Mouse (Mus musculus): ENCODE results near the gene Kcnip2. TPM values are rescaled to one million over a fixed set of nuclear protein-coding genes. Genes with fewer than 3 reads are reported as not detected.
"Not testable (repeated sequence)": the region's sequence is repeated elsewhere in the genome, so short reads cannot be mapped to it uniquely, and the experiment has no call there.

Kcnip2 gene
- polyA plus RNA-seq, 2 experiments from 2014 or later: 8.1 to 9.3 TPM

- no peak for ATAC-seq
Measured at GRCm38 (mm10) chr19:45811028-45811674, 4.7 kb downstream of the Kcnip2 start.

GRCm38 (mm10) chr19:45807732-45808131 is 8.1 kb downstream of the Kcnip2 start:
- ATAC-seq: no peak

- ATAC-seq: not testable (repeated sequence)
Measured at GRCm38 (mm10) chr19:45805817-45806216, 10.0 kb downstream of the Kcnip2 start.

GRCm38 (mm10) chr19:45804593-45805368 is 11.1 kb downstream of the Kcnip2 start:
- ATAC-seq: peak; percentile 82

GRCm38 (mm10) chr19:45803408-45803807 is 12.5 kb downstream of the Kcnip2 start:
- no peak for ATAC-seq

GRCm38 (mm10) chr19:45802702-45803101 is 13.2 kb downstream of the Kcnip2 start:
- no peak for ATAC-seq

GRCm38 (mm10) chr19:45796879-45797278 is 19.0 kb downstream of the Kcnip2 start:
- peak; percentile 58 for ATAC-seq

GRCm38 (mm10) chr19:45796061-45796556 is 19.8 kb downstream of the Kcnip2 start:
- ATAC-seq: peak; percentile 93

- no peak for ATAC-seq
Measured at GRCm38 (mm10) chr19:45795406-45795944, 20.4 kb downstream of the Kcnip2 start.

GRCm38 (mm10) chr19:45794718-45795117 is 21.1 kb downstream of the Kcnip2 start:
- no peak for ATAC-seq

- ATAC-seq: no peak
Measured at GRCm38 (mm10) chr19:45792404-45792803, 23.5 kb downstream of the Kcnip2 start.

- ATAC-seq: peak; percentile 88
Measured at GRCm38 (mm10) chr19:45789888-45790874, 25.7 kb downstream of the Kcnip2 start.

GRCm38 (mm10) chr19:45789365-45789764 is 26.5 kb downstream of the Kcnip2 start:
- no peak for ATAC-seq

- ATAC-seq: no peak
Measured at GRCm38 (mm10) chr19:45788337-45788736, 27.5 kb downstream of the Kcnip2 start.

- ATAC-seq: no peak
Measured at GRCm38 (mm10) chr19:45787450-45787849, 28.4 kb downstream of the Kcnip2 start.

GRCm38 (mm10) chr19:45785470-45785869 is 30.4 kb downstream of the Kcnip2 start:
- ATAC-seq: no peak

- ATAC-seq: no peak
Measured at GRCm38 (mm10) chr19:45783933-45784576, 31.8 kb downstream of the Kcnip2 start.

GRCm38 (mm10) chr19:45783181-45783932 is 32.5 kb downstream of the Kcnip2 start, which contains the start of gene Mgea5:
TSS of gene Mgea5 (minus strand) at chr19:45783837.
- ATAC-seq: peak; percentile 93

- no peak for ATAC-seq
Measured at GRCm38 (mm10) chr19:45782315-45783001, 33.4 kb downstream of the Kcnip2 start.

- no peak for ATAC-seq
Measured at GRCm38 (mm10) chr19:45781676-45782075, 34.2 kb downstream of the Kcnip2 start.

Measured in activated CD4-positive, CD25-positive, alpha-beta regulatory T cell, adult 4 months (primary cell).